Mouse (Mus musculus) intestine, postnatal 0 days (tissue): ENCODE measurements around the gene Swi5. TPM values are rescaled to one million over a fixed set of nuclear protein-coding genes. Genes with fewer than 3 reads are reported as not detected.
"Not testable (repeated sequence)": the region's sequence is repeated elsewhere in the genome, so short reads cannot be mapped to it uniquely, and the experiment has no call there.

Experiments used
- ATAC-seq: fragments of 200-750 bp; cut with Nextera tagmentation; 2 replicates; pipeline ENCODE4 v1.8.0; 2017; ENCODE audit warnings: mild to moderate bottlenecking, moderate TSS enrichment, moderate library complexity
- H3K27ac ChIP-seq: fragments of 300-500 bp; sonication (generic); 2 replicates; pipeline ENCODE4 v1.5.1; 2014; ENCODE audit warnings: mild to moderate bottlenecking, low read depth, low read length, moderate library complexity
- H3K27me3 ChIP-seq: fragments of 300-500 bp; sonication (generic); replicated peaks from 2 replicates; pipeline ENCODE4 v1.6.1; 2014; ENCODE audit warnings: low read length, mixed read lengths; ENCODE audit not compliant: control insufficient read depth, insufficient read depth
- H3K36me3 ChIP-seq: fragments of 300-500 bp; sonication (generic); 2 replicates; pipeline ENCODE4 v1.6.1; 2014; ENCODE audit warnings: mild to moderate bottlenecking, moderate library complexity; ENCODE audit not compliant: control insufficient read depth, insufficient read depth
- H3K4me1 ChIP-seq: fragments of 300-500 bp; sonication (generic); replicated peaks from 2 replicates; pipeline ENCODE4 v1.6.1; 2014; ENCODE audit warnings: antibody characterized with exemption, low read length, mixed read lengths; ENCODE audit not compliant: control insufficient read depth, insufficient read depth
- H3K4me2 ChIP-seq: fragments of 300-500 bp; sonication (generic); replicated peaks from 2 replicates; pipeline ENCODE4 v1.6.1; 2014; ENCODE audit warnings: low read depth, mild to moderate bottlenecking, moderate library complexity
- H3K4me3 ChIP-seq: fragments of 300-500 bp; sonication (generic); 2 replicates; pipeline ENCODE4 v1.5.1; 2014; ENCODE audit warnings: low read depth, low read length
- H3K9ac ChIP-seq: fragments of 300-500 bp; sonication (generic); 2 replicates; pipeline ENCODE4 v1.6.1; 2014; ENCODE audit warnings: mild to moderate bottlenecking, low read depth, low read length
- H3K9me3 ChIP-seq: fragments of 300-500 bp; sonication (generic); 2 replicates; pipeline ENCODE4 v1.6.1; 2016; ENCODE audit warnings: mixed run types; ENCODE audit not compliant: control insufficient read depth
- CTCF ChIP-seq: sonication (generic); IDR thresholded peaks from 2 replicates; pipeline ENCODE4 v1.5.1; 2016; ENCODE audit warnings: low read depth, mild to moderate bottlenecking, control low read depth, antibody characterized with exemption, moderate library complexity
- WGBS: fragments of 180-500 bp; shearing (Covaris S2); extraction: QIAGEN DNeasy Blood & Tissue Kit; methylation state at CpG from one replicate; pipeline ENCODE4 v1.1.7; 2014; 5-methylcytosine and 5-hydroxymethylcytosine counted together
- polyA plus RNA-seq: library from polyadenylated mRNA; unstranded; fragments of >200 nt; fragmentation: Nextera tagmentation; extraction: Ambion mirVana; gene quantifications from 2 replicates; pipeline ENCODE4 v1.2.1, GENCODE M21; 2015

The Swi5 gene
- polyA plus RNA-seq, 1 experiment from 2014 or later, result 271 TPM

DNA sequence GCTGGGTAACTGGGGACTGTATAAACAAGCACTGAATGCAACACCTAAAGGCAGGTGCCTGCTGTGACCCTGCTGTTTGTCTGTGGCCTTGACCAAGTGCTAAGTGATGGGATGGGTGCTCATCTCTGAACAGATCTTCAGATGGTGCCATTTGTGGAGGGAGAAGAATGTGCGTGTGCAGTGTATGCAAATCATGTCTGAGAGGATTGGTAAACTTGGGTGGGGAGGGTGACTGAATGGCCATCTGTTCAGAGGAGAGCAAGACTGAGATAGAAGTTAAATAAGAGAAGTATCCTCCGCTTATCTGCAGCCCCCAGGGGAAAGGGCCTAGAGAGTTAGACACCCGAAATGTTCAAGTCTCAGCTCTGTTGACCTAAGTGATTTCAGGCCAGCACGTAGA is 11.6 kb upstream of the Swi5 start:
- Histone ChIP-seq H3K36me3 (peaks cover 67% of the 10 kb centered on the region), H3K4me1 (no peaks in the 10 kb centered on the region)
- no peak for TF ChIP-seq CTCF

DNA sequence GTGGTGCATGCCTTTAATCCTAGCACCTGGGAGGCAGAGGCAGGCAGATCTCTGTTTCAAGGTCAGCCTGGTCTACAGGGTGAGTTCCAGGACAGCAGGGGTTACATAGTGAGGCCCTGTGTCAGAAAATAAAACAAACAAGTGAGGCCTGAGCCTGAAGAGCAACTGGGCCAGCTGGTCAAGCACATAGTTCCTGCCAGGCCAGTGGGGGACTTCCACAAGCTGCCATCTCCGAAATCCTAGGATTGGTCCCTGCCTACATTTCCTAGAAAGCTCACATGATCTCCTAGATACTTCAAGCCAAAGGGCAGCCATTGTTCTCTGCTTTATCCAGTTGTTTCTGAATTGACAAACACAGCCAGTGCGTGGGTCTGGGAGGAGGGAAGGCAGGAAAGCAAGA is 8.0 kb upstream of the Swi5 start:
- H3K9ac ChIP-seq, H3K4me3 ChIP-seq, H3K9me3 ChIP-seq, H3K4me2 ChIP-seq, H3K27ac ChIP-seq, ATAC-seq, H3K4me1 ChIP-seq, H3K27me3 ChIP-seq: not testable (repeated sequence)
- H3K36me3 ChIP-seq, result peaks cover 51% of the 10 kb centered on the region
- 78% methylated on average over 2 of the region's 2 CpGs for WGBS

More for the DNA sequence above, 11.6 kb upstream of the Swi5 start:
- WGBS, result 87% methylated on average over 4 of the region's 4 CpGs
- no peak for ATAC-seq
- H3K27me3 ChIP-seq, result no peaks in the 10 kb centered on the region
- H3K9ac ChIP-seq, result no peak overlapping the region
- no peak overlapping the region for H3K4me2 ChIP-seq
- no peaks in the 10 kb centered on the region for H3K9me3 ChIP-seq
- H3K27ac ChIP-seq, result no peak overlapping the region
- no peak overlapping the region for H3K4me3 ChIP-seq

DNA sequence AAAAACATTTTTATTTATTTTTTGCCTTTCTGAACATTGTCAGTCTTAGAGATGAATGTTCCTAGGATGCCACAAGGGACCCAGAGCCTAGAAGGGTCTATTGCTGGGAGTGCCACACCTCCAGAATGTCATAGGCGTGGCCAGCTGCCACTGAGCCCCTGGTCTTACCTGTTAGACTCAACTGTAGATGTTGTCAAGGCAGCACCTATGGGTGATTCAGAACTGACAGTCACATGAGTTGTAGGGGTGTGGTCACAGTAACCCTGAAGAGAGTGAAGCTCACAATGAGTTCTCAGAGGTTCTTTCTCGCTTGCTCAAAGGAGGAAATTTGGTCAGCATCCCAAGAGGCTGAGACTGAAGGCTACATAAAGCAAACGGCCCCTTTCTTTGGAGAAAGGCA is 7.4 kb upstream of the Swi5 start:
- 0 out of 2 replicates have a peak, but pooled peaks have one; percentile 25 for ATAC-seq
- Histone ChIP-seq H3K27me3 (no peaks in the 10 kb centered on the region), H3K27ac (no peak overlapping the region), H3K9me3 (no peaks in the 10 kb centered on the region), H3K4me3 (no peak overlapping the region), H3K36me3 (peaks cover 51% of the 10 kb centered on the region), H3K4me1 (no peaks in the 10 kb centered on the region), H3K4me2 (no peak overlapping the region), H3K9ac (no peak overlapping the region)
- WGBS, result 72% methylated on average over 3 of the region's 3 CpGs
- no peak for TF ChIP-seq CTCF

DNA sequence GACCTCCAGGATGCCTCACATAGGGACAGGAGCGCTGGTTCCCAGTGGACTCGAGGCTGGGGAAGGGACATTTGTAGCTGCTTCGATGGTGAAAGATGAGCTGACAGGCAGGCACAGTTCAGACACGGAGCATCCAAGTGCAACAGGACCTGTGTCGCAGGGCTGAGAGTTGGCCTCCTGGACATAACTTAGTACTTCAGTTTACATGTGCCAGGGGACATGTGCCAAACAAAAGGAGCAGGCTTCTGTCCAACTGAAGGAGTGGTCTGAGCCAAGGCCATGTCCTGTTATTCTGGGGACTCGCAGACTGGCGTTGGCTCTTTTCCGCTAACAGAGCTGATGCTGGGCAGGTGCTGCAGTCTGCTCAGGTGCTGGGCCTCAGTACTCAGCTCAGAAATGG is 6.5 kb upstream of the Swi5 start:
- no peak for TF ChIP-seq CTCF
- ATAC-seq, result no peak
- H3K9ac ChIP-seq, result no peak overlapping the region
- H3K36me3 ChIP-seq, result peaks cover 44% of the 10 kb centered on the region
- no peak overlapping the region for H3K27ac ChIP-seq
- 84% methylated on average over 8 of the region's 8 CpGs for WGBS
- no peak overlapping the region for H3K4me2 ChIP-seq
- no peaks in the 10 kb centered on the region for H3K4me1 ChIP-seq
- H3K4me3 ChIP-seq, result no peak overlapping the region
- H3K27me3 ChIP-seq, result no peaks in the 10 kb centered on the region
- H3K9me3 ChIP-seq, result no peaks in the 10 kb centered on the region

DNA sequence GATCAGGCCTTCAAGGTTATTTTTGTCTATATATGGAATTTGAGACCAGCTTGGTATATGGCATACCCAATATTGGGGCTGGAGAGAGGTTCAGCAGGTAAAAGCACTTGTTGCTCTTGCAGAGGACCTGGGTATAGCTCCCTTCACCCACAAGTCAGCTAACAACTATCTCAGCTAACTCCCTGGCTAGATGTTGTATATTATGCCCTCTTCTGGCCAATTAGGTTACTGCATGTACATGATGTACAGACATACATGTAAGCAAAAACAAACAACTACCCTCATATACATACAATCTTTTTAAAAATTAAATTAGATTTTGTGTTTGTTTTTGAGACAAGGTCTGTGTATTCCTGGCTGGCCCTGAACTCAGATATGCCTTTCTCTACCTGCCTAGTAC is 1.7 kb upstream of the Swi5 start:
- Histone ChIP-seq H3K27me3 (no peaks in the 10 kb centered on the region), H3K9me3 (no peaks in the 10 kb centered on the region), H3K4me2 (peak overlapping the region; percentile 72), H3K4me3 (peak overlapping the region; percentile 80), H3K27ac (no peak overlapping the region), H3K4me1 (no peaks in the 10 kb centered on the region), H3K36me3 (peaks cover 19% of the 10 kb centered on the region), H3K9ac (no peak overlapping the region)
- no peak for ATAC-seq
- TF ChIP-seq CTCF, result peak; percentile 75

DNA sequence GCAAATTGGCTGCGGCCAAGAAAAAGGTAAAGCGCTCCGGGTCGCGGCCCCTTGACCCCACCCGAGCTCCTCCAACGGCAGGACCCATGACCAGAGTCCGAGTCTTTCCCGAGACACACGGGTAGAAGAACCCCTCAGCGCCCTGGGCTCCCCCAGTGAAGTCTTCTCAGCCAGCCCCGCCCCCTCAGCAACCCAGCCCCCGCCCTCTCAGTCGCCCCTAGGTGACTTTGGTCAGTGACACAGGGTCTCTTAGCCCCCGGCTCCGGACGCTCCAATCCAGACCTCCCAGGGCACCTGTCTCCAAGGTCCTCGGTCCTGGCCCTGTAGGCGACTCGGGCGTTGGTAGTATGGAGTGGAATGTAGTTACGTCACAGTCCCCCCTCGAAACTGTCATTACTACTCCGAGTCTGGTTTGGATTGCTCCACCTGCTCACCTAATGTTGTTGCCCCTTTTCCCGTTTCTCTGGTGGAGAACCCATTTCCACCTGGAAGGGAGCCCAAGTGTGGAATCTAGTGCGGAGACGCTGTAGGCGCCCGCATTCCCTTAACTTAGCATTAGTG is 576 bp upstream of the Swi5 start:
- no peak for TF ChIP-seq CTCF
- H3K27me3 ChIP-seq, result no peaks in the 10 kb centered on the region
- H3K27ac ChIP-seq, result peak overlapping the region; percentile 61; the same call in 1 of the 2 replicates
- H3K36me3 ChIP-seq, result peaks cover 20% of the 10 kb centered on the region
- WGBS, result under 1% methylated on average over 21 of the region's 29 CpGs
- H3K4me2 ChIP-seq, result peak overlapping the region; percentile 72
- H3K9me3 ChIP-seq, result no peaks in the 10 kb centered on the region
- no peaks in the 10 kb centered on the region for H3K4me1 ChIP-seq
- peak overlapping the region; percentile 76 for H3K9ac ChIP-seq
- H3K4me3 ChIP-seq, result peak overlapping the region; percentile 80
- ATAC-seq, result peak; percentile 53

DNA sequence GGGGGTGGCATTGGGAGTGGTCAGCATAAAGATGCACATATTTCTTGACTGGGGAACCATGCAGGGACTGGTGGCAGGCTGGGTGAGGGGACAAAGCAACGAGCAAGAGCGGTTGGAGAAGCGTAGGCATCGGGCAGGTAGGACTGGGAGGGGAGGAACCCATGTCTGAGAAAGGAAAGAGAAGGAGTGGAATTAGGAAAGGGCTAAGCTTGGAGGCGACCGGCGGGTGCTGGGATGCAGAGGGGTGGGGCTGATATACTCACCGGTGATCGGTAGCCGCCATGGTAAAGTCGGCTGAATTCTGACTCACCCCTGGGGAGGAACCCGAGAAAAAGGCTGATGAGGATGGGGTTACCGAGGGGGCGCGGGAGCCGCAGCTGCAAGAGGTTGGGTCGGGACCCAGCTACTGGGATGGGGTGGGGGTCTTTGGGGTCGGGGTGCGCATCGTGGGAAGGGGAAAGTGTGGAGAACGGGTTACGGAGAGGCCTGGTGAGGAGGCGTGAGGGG is 488 bp downstream of the Swi5 start, which contains the start of gene Golga2:
Gene Golga2, plus strand, starts transcription at position 51 of the 507 bp plus-strand sequence.
- Histone ChIP-seq H3K4me2 (peak within 1 kb of the TSS; percentile 83), H3K27me3 (no peaks in the 10 kb centered on the region), H3K9me3 (no peaks in the 10 kb centered on the region), H3K27ac (peak within 1 kb of the TSS; percentile 73), H3K4me3 (peak within 1 kb of the TSS; percentile 80), H3K4me1 (no peaks in the 10 kb centered on the region), H3K36me3 (peaks cover 14% of the 10 kb centered on the region), H3K9ac (peak within 1 kb of the TSS; percentile 94)
- 1% methylated on average over 22 of the region's 23 CpGs for WGBS
- no peak for TF ChIP-seq CTCF
- peak; percentile 35 for ATAC-seq
